Mouse (Mus musculus) liver, embryonic 16.5 days (tissue): ENCODE results near the gene Tbcd. TPM values are rescaled to one million over a fixed set of nuclear protein-coding genes. Genes with fewer than 3 reads are reported as not detected.

ENCODE experiments used
- ATAC-seq: fragments of 200-750 bp; cut with Nextera tagmentation; 2 replicates; pipeline ENCODE4 v1.8.0; 2017; ENCODE audit warnings: low read depth, mild to moderate bottlenecking, moderate number of reproducible peaks, moderate library complexity
- H3K27ac ChIP-seq: fragments of 300-500 bp; sonication (generic); 2 replicates; pipeline ENCODE4 v1.5.1; 2014; ENCODE audit warnings: mild to moderate bottlenecking, low read length
- H3K27me3 ChIP-seq: fragments of 300-500 bp; sonication (generic); 2 replicates; pipeline ENCODE4 v1.6.1; 2014; ENCODE audit warnings: low read depth, low read length, mixed read lengths; ENCODE audit not compliant: control insufficient read depth, insufficient read depth
- H3K36me3 ChIP-seq: fragments of 300-500 bp; sonication (generic); 2 replicates; pipeline ENCODE4 v1.6.1; 2014; ENCODE audit warnings: mild to moderate bottlenecking; ENCODE audit not compliant: control insufficient read depth, insufficient read depth
- H3K4me1 ChIP-seq: fragments of 300-500 bp; sonication (generic); 2 replicates; pipeline ENCODE4 v1.6.1; 2014; ENCODE audit warnings: low read depth, low read length, mixed read lengths; ENCODE audit not compliant: control insufficient read depth
- H3K4me2 ChIP-seq: fragments of 300-500 bp; sonication (generic); 2 replicates; pipeline ENCODE4 v1.6.1; 2014; ENCODE audit warnings: low read depth, low read length, mixed read lengths
- H3K4me3 ChIP-seq: fragments of 300-500 bp; sonication (generic); 2 replicates; pipeline ENCODE4 v1.5.1; 2014; ENCODE audit warnings: low read depth, mild to moderate bottlenecking, low read length
- H3K9ac ChIP-seq: fragments of 300-500 bp; sonication (generic); 2 replicates; pipeline ENCODE4 v1.6.1; 2014; ENCODE audit warnings: low read depth, low read length
- H3K9me3 ChIP-seq: fragments of 300-500 bp; sonication (generic); replicated peaks from 2 replicates; pipeline ENCODE4 v1.6.1; 2016; ENCODE audit warnings: low read length; ENCODE audit not compliant: control insufficient read depth
- WGBS: fragments of 180-500 bp; shearing (Covaris S2); extraction: QIAGEN DNeasy Blood & Tissue Kit; methylation state at CpG from one replicate; pipeline ENCODE4 v1.1.7; 2014; ENCODE audit not compliant: insufficient replicate concordance; 5-methylcytosine and 5-hydroxymethylcytosine counted together
- polyA plus RNA-seq: library from polyadenylated mRNA; unstranded; fragments of >200 nt; fragmentation: Nextera tagmentation; extraction: Ambion mirVana; gene quantifications from 2 replicates; pipeline ENCODE4 v1.2.1, GENCODE M21; 2015

The Tbcd gene
- polyA plus RNA-seq, 1 experiment from 2014 or later, result 21.4 TPM

GRCm38 (mm10) chr11:121519131-121519530 lies 67.4 kb downstream of the Tbcd start, which contains the start of gene Zfp750:
Gene Zfp750, minus strand, starts transcription at chr11:121519333.
- WGBS, result 79% methylated on average over 10 of the region's 10 CpGs

DNA sequence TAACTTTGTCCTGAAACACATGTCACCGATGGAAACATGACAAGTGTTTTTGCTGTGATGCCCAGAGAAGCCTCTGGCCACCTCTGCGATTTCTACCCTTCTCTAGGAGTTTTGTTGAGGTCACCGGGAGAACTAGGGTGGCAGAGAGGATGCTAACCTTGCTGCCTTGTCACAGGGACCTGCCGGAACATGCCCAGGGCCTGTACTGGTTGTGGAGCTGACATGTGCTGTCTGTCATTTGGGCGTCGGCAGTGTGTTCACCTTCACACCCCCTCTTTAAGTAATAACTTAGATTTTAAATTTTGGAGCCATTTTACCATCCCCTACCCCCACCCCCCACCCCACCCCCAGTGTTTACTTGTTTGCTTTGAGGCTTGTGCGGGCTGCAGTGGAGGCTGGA lies 68.0 kb downstream of the Tbcd start:
- Histone ChIP-seq H3K9me3 (no peaks in the 10 kb centered on the region), H3K4me2 (no peak overlapping the region)
- 73% methylated on average over 7 of the region's 7 CpGs for WGBS

More at GRCm38 (mm10) chr11:121519131-121519530, 67.4 kb downstream of the Tbcd start, which contains the start of gene Zfp750:
- Histone ChIP-seq H3K4me3 (peak within 1 kb of the TSS; percentile 37), H3K27me3 (no peaks in the 10 kb centered on the region), H3K9me3 (no peaks in the 10 kb centered on the region), H3K4me1 (peaks cover 17% of the 10 kb centered on the region), H3K27ac (peak within 1 kb of the TSS; percentile 47), H3K9ac (no peak within 1 kb of the TSS), H3K4me2 (peak within 1 kb of the TSS; percentile 24; the same call in 1 of the 2 replicates), H3K36me3 (no peaks in the 10 kb centered on the region; the same call in 1 of the 2 replicates)
- ATAC-seq, result no peak

GRCm38 (mm10) chr11:121520761-121521160 lies 69.0 kb downstream of the Tbcd start:
- H3K36me3 ChIP-seq, result no peaks in the 10 kb centered on the region
- peaks cover 17% of the 10 kb centered on the region for H3K4me1 ChIP-seq
- no peak overlapping the region for H3K4me2 ChIP-seq
- 49% methylated on average over 2 of the region's 2 CpGs for WGBS
- H3K27ac ChIP-seq, result no peak overlapping the region
- no peak overlapping the region for H3K9ac ChIP-seq
- no peaks in the 10 kb centered on the region for H3K27me3 ChIP-seq
- H3K4me3 ChIP-seq, result no peak overlapping the region
- H3K9me3 ChIP-seq, result no peaks in the 10 kb centered on the region
- ATAC-seq, result no peak

More for the DNA sequence above, 68.0 kb downstream of the Tbcd start:
- no peak for ATAC-seq
- Histone ChIP-seq H3K36me3 (no peaks in the 10 kb centered on the region), H3K4me3 (no peak overlapping the region), H3K9ac (no peak overlapping the region), H3K4me1 (peaks cover 17% of the 10 kb centered on the region), H3K27ac (no peak overlapping the region), H3K27me3 (no peaks in the 10 kb centered on the region)

DNA sequence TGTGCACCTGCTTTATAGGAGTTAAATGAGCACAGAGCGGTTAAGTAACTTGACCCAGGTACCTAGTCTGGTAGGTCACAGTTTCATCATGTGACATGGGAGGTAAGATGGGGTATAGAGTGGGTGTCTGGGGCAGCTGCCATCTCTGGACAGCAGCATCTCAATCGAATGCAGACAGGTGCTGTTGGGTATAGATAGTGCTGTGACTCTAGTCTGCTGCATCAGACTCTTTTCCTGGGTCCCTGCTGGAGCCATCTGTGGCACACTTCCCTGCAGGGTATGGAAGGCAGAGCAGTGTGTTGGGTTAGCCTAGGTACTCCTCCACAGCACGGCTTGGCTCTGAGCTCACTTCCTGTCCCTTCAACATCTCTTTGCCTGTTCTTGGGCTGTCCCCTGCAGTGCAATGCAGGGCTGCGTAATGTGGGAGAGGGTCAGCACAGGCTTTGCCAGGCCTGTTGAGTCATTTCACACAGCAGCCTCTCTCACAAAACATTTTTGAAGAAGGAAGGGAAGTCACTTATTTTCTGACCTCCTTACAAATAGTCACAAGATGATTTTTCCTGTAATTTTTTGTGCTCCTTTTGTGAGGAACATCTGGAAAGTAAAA lies 70.5 kb downstream of the Tbcd start:
- no peak overlapping the region for H3K9ac ChIP-seq
- no peaks in the 10 kb centered on the region for H3K9me3 ChIP-seq
- H3K36me3 ChIP-seq, result no peaks in the 10 kb centered on the region
- ATAC-seq, result peak; percentile 3; the same call in 1 of the 2 replicates
- WGBS, result 72% methylated on average over 4 of the region's 4 CpGs
- no peak overlapping the region for H3K27ac ChIP-seq
- H3K4me1 ChIP-seq, result peaks cover 17% of the 10 kb centered on the region
- H3K4me2 ChIP-seq, result no peak overlapping the region
- H3K27me3 ChIP-seq, result no peaks in the 10 kb centered on the region
- H3K4me3 ChIP-seq, result no peak overlapping the region

GRCm38 (mm10) chr11:121524191-121524590 lies 72.4 kb downstream of the Tbcd start:
- Histone ChIP-seq H3K9me3 (no peaks in the 10 kb centered on the region), H3K27ac (no peak overlapping the region), H3K4me2 (no peak overlapping the region), H3K4me1 (peaks cover 12% of the 10 kb centered on the region), H3K4me3 (no peak overlapping the region), H3K36me3 (no peaks in the 10 kb centered on the region), H3K27me3 (no peaks in the 10 kb centered on the region), H3K9ac (no peak overlapping the region)
- 88% methylated on average over 7 of the region's 7 CpGs for WGBS
- no peak for ATAC-seq

GRCm38 (mm10) chr11:121529747-121530146 lies 78.0 kb downstream of the Tbcd start:
- H3K4me2 ChIP-seq, result no peak overlapping the region
- 55% methylated on average over 3 of the region's 3 CpGs for WGBS
- H3K4me1 ChIP-seq, result no peaks in the 10 kb centered on the region
- H3K4me3 ChIP-seq, result no peak overlapping the region
- no peak for ATAC-seq
- H3K9ac ChIP-seq, result no peak overlapping the region
- no peaks in the 10 kb centered on the region for H3K9me3 ChIP-seq
- no peak overlapping the region for H3K27ac ChIP-seq
- no peaks in the 10 kb centered on the region for H3K27me3 ChIP-seq
- no peaks in the 10 kb centered on the region for H3K36me3 ChIP-seq

GRCm38 (mm10) chr11:121536528-121536927 lies 84.8 kb downstream of the Tbcd start:
- peaks cover under 1% of the 10 kb centered on the region; the same call in 1 of the 2 replicates for H3K36me3 ChIP-seq
- no peaks in the 10 kb centered on the region for H3K27me3 ChIP-seq
- H3K27ac ChIP-seq, result no peak overlapping the region; the same call in 1 of the 2 replicates
- 53% methylated on average over 3 of the region's 3 CpGs for WGBS
- H3K4me1 ChIP-seq, result no peaks in the 10 kb centered on the region
- H3K9ac ChIP-seq, result no peak overlapping the region
- no peak overlapping the region for H3K4me2 ChIP-seq
- no peak for ATAC-seq
- no peaks in the 10 kb centered on the region for H3K9me3 ChIP-seq
- no peak overlapping the region for H3K4me3 ChIP-seq

GRCm38 (mm10) chr11:121542471-121542870 lies 90.7 kb downstream of the Tbcd start:
- Histone ChIP-seq H3K4me1 (peaks cover 43% of the 10 kb centered on the region), H3K36me3 (peaks cover 2% of the 10 kb centered on the region), H3K27me3 (no peaks in the 10 kb centered on the region), H3K4me3 (no peak overlapping the region), H3K4me2 (no peak overlapping the region), H3K27ac (no peak overlapping the region), H3K9ac (no peak overlapping the region; the same call in 1 of the 2 replicates), H3K9me3 (no peaks in the 10 kb centered on the region)
- ATAC-seq, result no peak
- WGBS, result 79% methylated on average over 4 of the region's 4 CpGs

DNA sequence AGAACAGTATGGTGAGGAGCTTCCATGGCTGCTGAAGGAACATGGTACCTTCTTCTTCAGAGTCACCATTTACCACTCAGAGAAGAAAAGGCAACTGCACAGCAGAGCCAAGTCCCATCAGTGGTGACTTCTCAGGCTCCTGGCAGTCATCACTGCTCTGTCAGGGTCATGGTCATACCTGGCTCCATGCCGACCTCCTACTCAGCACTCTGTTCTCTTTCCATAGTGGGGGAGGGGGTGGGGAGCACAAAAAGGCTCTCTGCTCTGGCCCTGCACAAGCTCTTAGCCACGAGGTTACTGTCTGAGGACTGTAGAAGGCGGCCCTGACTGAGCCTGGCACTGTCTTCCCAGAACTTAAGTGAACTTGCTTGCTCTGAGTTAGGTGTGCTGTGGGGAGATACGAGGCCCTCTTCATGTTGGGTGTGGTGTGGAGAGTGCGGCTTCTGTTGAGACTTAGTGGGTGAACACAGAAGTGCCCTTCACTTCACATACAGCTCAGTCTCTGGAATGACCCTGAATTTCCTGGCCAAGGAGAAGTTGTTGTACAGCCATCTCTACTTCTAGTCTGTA lies 91.6 kb downstream of the Tbcd start:
- H3K9me3 ChIP-seq, result no peaks in the 10 kb centered on the region
- 48% methylated on average over 5 of the region's 5 CpGs for WGBS
- H3K36me3 ChIP-seq, result peaks cover 2% of the 10 kb centered on the region
- H3K27ac ChIP-seq, result peak overlapping the region; percentile 84
- peaks cover 51% of the 10 kb centered on the region for H3K4me1 ChIP-seq
- H3K4me3 ChIP-seq, result 0 out of 2 replicates have a peak overlapping the region, but pooled peaks have one; percentile 11
- ATAC-seq, result peak; percentile 76
- peak overlapping the region; percentile 44 for H3K9ac ChIP-seq
- peak overlapping the region; percentile 46 for H3K4me2 ChIP-seq
- H3K27me3 ChIP-seq, result no peaks in the 10 kb centered on the region
